Mouse (Mus musculus) olfactory bulb, adult 2 months (tissue): ENCODE data around the gene Trpv4.

Experiments
- CTCF ChIP-seq: fragments of 200-500 bp; IDR thresholded peaks from 2 replicates; pipeline ENCODE4 v1.5.1; 2012; ENCODE audit warnings: low read depth, mild to moderate bottlenecking, low read length, moderate library complexity; ENCODE audit not compliant: insufficient read depth
- POLR2A ChIP-seq: fragments of 200-500 bp; IDR thresholded peaks from 2 replicates; pipeline ENCODE4 v1.6.1; 2012; ENCODE audit warnings: mild to moderate bottlenecking, low read depth, low read length, moderate library complexity; ENCODE audit not compliant: insufficient read depth

DNA sequence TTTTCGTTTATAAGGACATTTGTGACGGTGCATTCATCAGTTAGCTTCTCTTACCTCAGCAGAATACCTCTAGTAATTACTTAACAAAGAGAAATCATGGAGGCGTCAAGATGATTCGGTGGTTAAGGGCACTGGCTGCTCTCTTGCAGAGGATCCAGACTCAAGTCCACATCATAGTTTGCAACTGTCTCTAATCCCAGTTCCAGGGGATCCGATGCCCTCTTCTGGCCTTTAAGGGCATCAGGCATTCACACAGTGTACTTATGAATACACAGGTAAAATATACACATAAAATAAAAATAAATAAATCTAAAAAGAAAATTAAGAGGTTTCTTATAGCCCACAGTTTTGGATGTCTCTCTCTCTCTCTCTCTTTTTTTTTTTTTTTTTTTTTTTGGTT, 37.6 kb upstream of the Trpv4 start:
- TF ChIP-seq CTCF (no peak), POLR2A (no peak)
